Comparison of ENCODE assay signal across 9 mouse cellular contexts in the genomic region with DNA sequence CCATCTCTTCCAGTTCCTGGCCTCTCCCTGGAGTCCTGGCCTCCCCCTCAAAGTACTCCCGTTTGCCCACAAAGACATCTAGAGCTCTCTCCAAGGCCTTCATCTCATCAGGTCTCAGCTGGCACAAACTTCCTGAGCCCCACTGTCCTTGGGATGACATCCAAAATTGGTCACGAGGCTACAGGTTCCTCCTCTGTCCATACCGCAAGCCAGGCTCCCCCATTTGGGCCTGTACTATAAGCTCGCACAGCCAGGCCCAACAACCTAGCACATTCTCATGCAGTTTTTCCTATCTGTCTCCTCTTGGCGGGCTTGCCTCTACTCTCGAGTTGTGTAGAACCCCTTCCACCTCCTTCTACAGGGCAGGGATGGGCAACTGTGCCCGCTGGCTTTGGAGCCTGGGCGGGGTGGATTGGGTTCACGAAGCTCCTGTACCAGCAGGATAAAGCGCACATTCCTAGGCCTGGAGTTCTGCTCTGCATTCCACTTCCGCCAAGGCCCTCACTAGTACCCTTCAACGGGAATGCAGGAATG. TPM values are rescaled to one million over a fixed set of nuclear protein-coding genes. Genes with fewer than 3 reads are reported as not detected.
DNase-seq lines count a peak whose midpoint lies in the region; ATAC-seq and TF ChIP-seq lines count a peak whose summit lies in the region.
"Had no signal": no experiment of that assay in that cellular context is flagged by ENCODE, and none has a peak within 500 bp of the region (broad histone marks: within the 10 kb centered on the region; RNA-seq: fewer than 3 reads in every experiment).

No protein-coding gene starts in this region.

- no peak for ATAC-seq in hindbrain, embryonic 11.5 days (ENCODE audit: low FRiP score)
- no peak for ATAC-seq in liver, embryonic 15.5 days (ENCODE audit: insufficient read depth)

- intact Hi-C loops in gastrocnemius, adult 2 months (cut with DNase I), result no loop called here
- intact Hi-C loops in left cerebral cortex, postnatal 25 days (cut with DNase I), result no loop called here

- no peak for TF ChIP-seq EP300 in ES-Bruce4 (IDR thresholded peaks at IDR 0.05; ENCODE audit: insufficient read depth, low read depth, low read length)

- H3K4me2 ChIP-seq in hindbrain, embryonic 11.5 days (replicated peaks; ENCODE audit: low read depth, low read length), result peak overlapping the region; percentile 99; the same call in 1 of the 2 replicates
- H3K4me2 ChIP-seq in liver, embryonic 15.5 days, result peak overlapping the region; percentile 75

- H3K27me3 ChIP-seq in ES-Bruce4 (ENCODE audit: control insufficient read depth, insufficient read depth, low read length, poor library complexity, severe bottlenecking), result no peaks in the 10 kb centered on the region
- H3K27me3 ChIP-seq in hindbrain, embryonic 11.5 days (ENCODE audit: control insufficient read depth, insufficient read depth, low read length), result peaks cover 19% of the 10 kb centered on the region
- H3K27me3 ChIP-seq in liver, embryonic 15.5 days, result peaks cover 50% of the 10 kb centered on the region

- 33% methylated on average over 12 of the region's 12 CpGs for WGBS in hindbrain, embryonic 11.5 days
- 50% methylated on average over 12 of the region's 12 CpGs for WGBS in liver, embryonic 15.5 days (ENCODE audit: insufficient replicate concordance)

- H3K4me1 ChIP-seq in ES-Bruce4 (ENCODE audit: control insufficient read depth, insufficient read depth, low read length), result peaks cover 2% of the 10 kb centered on the region
- H3K4me1 ChIP-seq in hindbrain, embryonic 11.5 days (replicated peaks; ENCODE audit: control insufficient read depth, insufficient read depth, low read length), result 0 out of 2 replicates have a peak, but pooled peaks cover 3% of the 10 kb centered on the region
- H3K4me1 ChIP-seq in liver, embryonic 15.5 days (replicated peaks), result peaks cover 20% of the 10 kb centered on the region

- H3K9ac ChIP-seq in ES-Bruce4 (ENCODE audit: low read depth, poor library complexity, severe bottlenecking), result peak overlapping the region; percentile 86
- H3K9ac ChIP-seq in hindbrain, embryonic 11.5 days (ENCODE audit: low read depth, low read length), result no peak overlapping the region
- H3K9ac ChIP-seq in liver, embryonic 15.5 days, result no peak overlapping the region

- no peaks in the 10 kb centered on the region; the same call in 1 of the 2 replicates for H3K36me3 ChIP-seq in ES-Bruce4 (ENCODE audit: control insufficient read depth, insufficient read depth, low read length, poor library complexity, severe bottlenecking)
- H3K36me3 ChIP-seq in hindbrain, embryonic 11.5 days (ENCODE audit: control insufficient read depth, insufficient read depth, low read length), result no peaks in the 10 kb centered on the region
- H3K36me3 ChIP-seq in liver, embryonic 15.5 days (replicated peaks), result no peaks in the 10 kb centered on the region

- no peak for TF ChIP-seq POLR2A in ES-Bruce4 (IDR thresholded peaks at IDR 0.05; ENCODE audit: insufficient read depth, low read length)

- peak overlapping the region; percentile 75 for H3K4me3 ChIP-seq in ES-Bruce4 (ENCODE audit: low read depth, low read length)
- H3K4me3 ChIP-seq in hindbrain, embryonic 11.5 days (ENCODE audit: low read depth, low read length), result 0 out of 2 replicates have a peak overlapping the region, but pooled peaks have one; percentile 80
- peak overlapping the region; percentile 61 for H3K4me3 ChIP-seq in liver, embryonic 15.5 days (replicated peaks)
- no peak overlapping the region for H3K4me3 ChIP-seq in gastrocnemius, adult 2 months
- H3K4me3 ChIP-seq: myocyte had no signal

- H3K9me3 ChIP-seq in ES-Bruce4 (replicated peaks; ENCODE audit: control insufficient read depth, insufficient read depth, low read length, poor library complexity, severe bottlenecking), result no peaks in the 10 kb centered on the region
- H3K9me3 ChIP-seq in hindbrain, embryonic 11.5 days (ENCODE audit: control insufficient read depth, low read length), result no peaks in the 10 kb centered on the region
- no peaks in the 10 kb centered on the region for H3K9me3 ChIP-seq in liver, embryonic 15.5 days (replicated peaks)

- peak overlapping the region; percentile 87 for H3K27ac ChIP-seq in ES-Bruce4 (ENCODE audit: insufficient read depth, low read length)
- no peak overlapping the region for H3K27ac ChIP-seq in hindbrain, embryonic 11.5 days (ENCODE audit: low read depth, low read length)
- H3K27ac ChIP-seq in liver, embryonic 15.5 days (replicated peaks), result peak overlapping the region; percentile 83
- no peak overlapping the region for H3K27ac ChIP-seq in gastrocnemius, adult 2 months

- DNase-seq in cerebellum, adult 11-12 months, result peak; percentile 62
- no peak for DNase-seq in cerebellum, postnatal 4 days (ENCODE audit: low spot score in 2 of 2)
- no peak for DNase-seq in hindbrain, embryonic 11.5 days (ENCODE audit: low spot score)
- DNase-seq in gastrocnemius, adult 2 months, result no peak
- DNase-seq in gastrocnemius, postnatal 4 days (ENCODE audit: low spot score in 2 of 2), result no peak
- DNase-seq in left cerebral cortex, postnatal 25 days (ENCODE audit: low spot score in 2 of 2), result no peak

- TF ChIP-seq CTCF in ES-Bruce4 (IDR thresholded peaks at IDR 0.05; ENCODE audit: low read depth, low read length), result no peak
- no peak for TF ChIP-seq CTCF in gastrocnemius, adult 2 months (IDR thresholded peaks at IDR 0.05)

RNA-seq across cellular contexts. Expression of a gene that starts 0.7 kb away (rescaled TPM):
- polyA plus RNA-seq in ES-Bruce4 (2011; ENCODE audit: insufficient read depth, insufficient read length, low read depth, missing spikeins), result 102 and 104 TPM in 2 replicates
- polyA plus RNA-seq in hindbrain, embryonic 11.5 days (2014; fragmentation: Nextera tagmentation; extraction: Ambion mirVana), result 8.5 and 8.7 TPM in 2 replicates
- 3.9 and 5.2 TPM in 2 replicates for polyA plus RNA-seq in liver, embryonic 15.5 days (2015; fragmentation: Nextera tagmentation; extraction: Ambion mirVana)
- total RNA-seq in gastrocnemius, adult 2 months (2021), result 10 to 100 TPM in 1 of 2 experiments, 1 to 10 TPM in 1; 9.8 to 13.6 TPM
- 10 to 100 TPM; 10.2 to 11.4 TPM for total RNA-seq in gastrocnemius, postnatal 4 days (2021)
- 100 to 1,000 TPM; 246 TPM for total RNA-seq in left cerebral cortex, postnatal 25 days (2021)

RNA-seq across cellular contexts. Expression of a gene that starts 39.5 kb away (rescaled TPM):
- 0.90 and 1.1 TPM in 2 replicates for polyA plus RNA-seq in ES-Bruce4 (2011; ENCODE audit: insufficient read depth, insufficient read length, low read depth, missing spikeins)
- 4.7 and 6.2 TPM in 2 replicates for polyA plus RNA-seq in hindbrain, embryonic 11.5 days (2014; fragmentation: Nextera tagmentation; extraction: Ambion mirVana)
- polyA plus RNA-seq in liver, embryonic 15.5 days (2015; fragmentation: Nextera tagmentation; extraction: Ambion mirVana), result 22.4 and 23.3 TPM in 2 replicates
- 1 to 10 TPM; 1.7 to 4.0 TPM for total RNA-seq in gastrocnemius, adult 2 months (2021)
- total RNA-seq in gastrocnemius, postnatal 4 days (2021), result 10 to 100 TPM; 12.5 TPM
- total RNA-seq in left cerebral cortex, postnatal 25 days (2021), result 10 to 100 TPM in 1 of 2 experiments, 1 to 10 TPM in 1; 9.3 to 10.7 TPM

RNA-seq across cellular contexts. Expression of a gene that starts 42.3 kb away (rescaled TPM):
- 2.2 and 5.0 TPM in 2 replicates for polyA plus RNA-seq in ES-Bruce4 (2011; ENCODE audit: insufficient read depth, insufficient read length, low read depth, missing spikeins)
- polyA plus RNA-seq in hindbrain, embryonic 11.5 days (2014; fragmentation: Nextera tagmentation; extraction: Ambion mirVana), result 4.3 and 7.0 TPM in 2 replicates
- 1.0 and 1.2 TPM in 2 replicates for polyA plus RNA-seq in liver, embryonic 15.5 days (2015; fragmentation: Nextera tagmentation; extraction: Ambion mirVana)
- total RNA-seq in gastrocnemius, adult 2 months (2021), result under 1 TPM; 0.64 to 0.81 TPM
- total RNA-seq in gastrocnemius, postnatal 4 days (2021), result 1 to 10 TPM; 2.2 to 3.1 TPM
- 1 to 10 TPM in 1 of 2 experiments, under 1 TPM in 1; 0.76 to 1.3 TPM for total RNA-seq in left cerebral cortex, postnatal 25 days (2021)

RNA-seq across cellular contexts. Expression of a gene that starts 46.3 kb away (rescaled TPM):
- polyA plus RNA-seq in ES-Bruce4 (2011; ENCODE audit: insufficient read depth, insufficient read length, low read depth, missing spikeins), result 70.4 and 78.0 TPM in 2 replicates
- 50.8 and 76.5 TPM in 2 replicates for polyA plus RNA-seq in hindbrain, embryonic 11.5 days (2014; fragmentation: Nextera tagmentation; extraction: Ambion mirVana)
- polyA plus RNA-seq in liver, embryonic 15.5 days (2015; fragmentation: Nextera tagmentation; extraction: Ambion mirVana), result 28.4 and 36.9 TPM in 2 replicates
- 10 to 100 TPM; 50.9 to 59.3 TPM for total RNA-seq in gastrocnemius, adult 2 months (2021)
- 100 to 1,000 TPM; 258 to 259 TPM for total RNA-seq in gastrocnemius, postnatal 4 days (2021)
- total RNA-seq in left cerebral cortex, postnatal 25 days (2021), result 100 to 1,000 TPM; 138 to 140 TPM

Comparison
In these comparisons a context has a peak if more than half of its experiments do, and no peak if none do; other contexts are left out.
1. H3K27ac ChIP-seq: peak in ES-Bruce4 (single experiment) and liver, embryonic 15.5 days (single experiment); none in hindbrain, embryonic 11.5 days (single experiment) and gastrocnemius, adult 2 months (single experiment).
2. RNA of a gene that starts 0.7 kb away (total RNA-seq): 246 TPM in left cerebral cortex, postnatal 25 days; 9.8 to 13.6 TPM in gastrocnemius, adult 2 months and 10.2 to 11.4 TPM in gastrocnemius, postnatal 4 days; every median in the first group is over 10 times any median in the second.